Mouse (Mus musculus) right cerebral cortex, postnatal 25 days (tissue): ENCODE data around the gene Ttc3.
"Not testable (repeated sequence)": the region's sequence is repeated elsewhere in the genome, so short reads cannot be mapped to it uniquely, and the experiment has no call there.

Experiments
- DNase-seq: peaks from one replicate; pipeline ENCODE4 v3.0.0; 2022

Ttc3 gene

GRCm38 (mm10) chr16:94436801-94437200 is 66.4 kb downstream of the Ttc3 start:
- DNase-seq, result no peak

- no peak for DNase-seq
Measured at GRCm38 (mm10) chr16:94441361-94441760, 70.9 kb downstream of the Ttc3 start.

DNA sequence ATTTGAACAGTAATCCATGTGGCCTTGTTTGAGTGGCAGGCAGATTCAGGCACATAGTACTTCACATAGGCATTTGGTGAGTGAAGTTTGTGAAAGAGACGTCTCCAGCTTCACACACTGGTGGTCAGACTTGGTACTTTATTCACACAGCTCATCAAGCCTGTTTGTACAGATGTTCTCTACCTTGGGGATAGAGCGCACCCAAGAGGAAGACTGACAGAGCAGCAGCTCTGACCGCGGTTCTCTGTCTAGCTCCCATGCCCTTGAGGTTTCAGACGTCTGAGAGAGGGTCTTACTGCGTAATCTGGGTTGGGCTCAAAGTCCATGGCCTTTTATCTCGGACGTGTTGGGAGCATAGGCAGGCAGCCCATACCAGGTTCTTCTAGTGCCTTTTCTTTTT is 78.7 kb downstream of the Ttc3 start:
- DNase-seq, result no peak

DNA sequence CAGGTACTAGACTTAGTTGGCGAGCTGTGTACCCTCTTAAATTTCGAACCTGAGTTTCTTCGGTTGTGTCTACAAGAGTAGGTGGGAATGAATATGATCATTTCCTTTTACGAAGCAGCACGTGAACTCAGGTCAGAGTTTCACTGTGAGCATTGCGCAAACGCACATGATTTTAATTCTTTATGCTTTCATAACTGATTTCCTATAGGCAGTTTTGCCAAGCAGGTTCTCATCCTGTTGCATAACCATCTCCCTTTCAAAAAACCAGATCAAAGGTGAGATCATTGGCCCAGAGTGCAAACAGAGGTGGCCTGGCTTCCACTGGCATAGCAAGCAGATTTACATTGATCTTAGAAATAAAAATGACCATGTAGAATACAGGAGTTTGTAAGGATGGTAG is 79.2 kb downstream of the Ttc3 start:
- no peak for DNase-seq

DNA sequence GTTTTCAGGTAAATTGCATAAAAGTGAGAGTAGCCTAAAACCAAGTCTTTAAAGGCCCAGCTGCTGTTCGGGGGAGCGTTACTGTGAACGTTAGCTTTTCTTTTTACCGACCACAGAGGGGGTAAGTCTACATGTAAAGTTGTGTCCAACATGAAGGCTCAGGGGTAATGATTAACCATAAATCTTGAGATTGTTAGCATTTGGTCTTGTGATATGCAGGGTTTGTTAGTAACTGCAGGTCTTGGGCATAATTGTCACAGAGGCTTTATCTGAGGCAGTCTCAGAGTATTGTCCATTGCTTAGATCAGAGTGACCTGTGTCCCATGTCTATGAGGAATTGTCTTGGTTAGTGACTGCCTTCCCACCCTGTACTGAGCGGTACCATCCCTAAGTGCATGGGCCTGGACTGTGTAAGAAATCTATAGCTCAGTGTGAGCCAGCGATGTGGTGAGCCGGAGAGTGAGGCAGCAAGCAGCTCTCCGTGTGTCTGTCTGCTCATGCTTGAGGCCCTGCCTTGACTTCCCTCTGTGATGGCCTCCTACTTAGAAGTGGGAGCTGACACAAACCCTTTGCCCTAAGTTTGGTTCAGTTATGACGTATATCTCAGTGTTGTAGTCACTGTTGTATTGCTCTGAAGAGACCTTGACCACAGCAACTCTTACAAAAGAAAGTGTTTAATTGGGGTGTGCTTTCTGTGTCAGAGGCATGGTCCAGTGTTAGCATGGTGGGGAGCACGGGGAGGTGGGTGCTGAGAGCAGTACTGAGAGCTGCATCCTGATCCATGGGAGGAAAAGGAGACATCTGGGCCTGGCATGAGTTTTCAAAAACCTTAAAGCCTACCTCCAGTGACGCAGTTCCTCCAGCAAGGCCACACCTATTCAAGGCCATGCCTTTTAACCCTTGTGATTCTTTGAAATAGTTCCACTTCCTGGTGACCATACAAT is 81.4 kb downstream of the Ttc3 start:
- DNase-seq, result no peak

DNA sequence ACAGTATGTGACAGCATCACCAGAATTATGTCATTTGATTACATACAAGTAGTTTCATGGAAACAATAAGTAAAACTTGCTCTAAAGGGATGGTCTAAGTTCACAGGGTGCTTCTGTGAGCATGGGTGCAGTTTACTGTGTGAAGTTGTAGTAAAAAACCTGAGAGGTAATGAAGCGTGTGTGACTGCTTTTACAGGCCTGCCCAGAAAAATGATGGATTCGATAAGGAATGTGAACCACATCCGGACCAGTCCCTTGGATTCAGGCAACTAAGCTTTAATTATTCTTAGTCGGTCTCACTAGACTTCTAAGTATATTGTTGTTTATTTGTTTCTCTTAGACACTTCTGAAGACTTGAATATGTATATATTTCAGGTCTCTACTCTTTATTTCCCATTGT is 82.3 kb downstream of the Ttc3 start:
- no peak for DNase-seq

DNA sequence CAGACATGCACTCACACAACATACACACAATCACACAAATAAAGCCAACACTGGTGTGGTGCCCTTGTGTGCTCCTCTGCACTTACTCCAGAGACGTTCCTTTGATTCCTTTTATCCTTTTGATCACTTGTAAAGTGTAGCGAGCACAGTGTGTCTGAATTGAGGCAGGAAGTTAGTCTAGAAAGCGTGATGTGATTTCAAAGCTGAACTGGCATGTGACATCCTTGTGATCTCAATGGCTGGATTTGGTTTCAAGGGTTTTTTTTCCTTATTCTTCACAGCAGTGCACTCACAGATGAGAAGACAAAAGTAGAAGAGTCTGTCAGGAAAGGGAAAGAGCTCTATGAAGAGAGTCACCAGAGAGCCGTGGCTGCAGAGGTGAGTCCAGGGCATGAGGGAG is 83.7 kb downstream of the Ttc3 start:
- no peak for DNase-seq

GRCm38 (mm10) chr16:94464067-94464466 is 93.6 kb downstream of the Ttc3 start:
- DNase-seq, result no peak

DNA sequence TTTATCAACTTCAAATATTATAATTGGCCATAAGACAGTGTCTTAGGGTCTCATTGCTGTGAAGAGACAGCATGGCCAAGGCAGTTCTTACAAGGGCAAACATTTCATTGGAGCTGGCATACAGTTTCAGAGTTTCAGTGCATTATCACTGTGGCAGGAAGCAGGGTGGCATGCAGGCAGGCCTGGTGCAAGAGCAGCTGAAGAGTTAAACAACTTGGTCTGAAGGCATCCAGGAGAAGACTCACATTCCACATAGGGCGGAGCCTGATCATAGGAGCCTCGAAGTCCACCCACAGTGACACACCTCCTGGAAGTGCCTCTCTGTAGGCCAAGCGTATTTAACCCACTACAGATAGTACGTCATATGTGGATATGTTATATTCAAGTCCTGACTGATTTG is 95.5 kb downstream of the Ttc3 start:
- no peak for DNase-seq

- not testable (repeated sequence) for DNase-seq
Measured at GRCm38 (mm10) chr16:94466317-94466716, 95.9 kb downstream of the Ttc3 start.

GRCm38 (mm10) chr16:94467337-94468055 is 97.1 kb downstream of the Ttc3 start:
- no peak for DNase-seq

GRCm38 (mm10) chr16:94468391-94468790 is 98.0 kb downstream of the Ttc3 start:
- no peak for DNase-seq

- peak; percentile 81 for DNase-seq
Measured at GRCm38 (mm10) chr16:94472515-94472951, 102.1 kb downstream of the Ttc3 start.

- DNase-seq, result peak; percentile 43
Measured at GRCm38 (mm10) chr16:94473086-94473822, 102.8 kb downstream of the Ttc3 start.

GRCm38 (mm10) chr16:94484752-94485535 is 114.5 kb downstream of the Ttc3 start:
- no peak for DNase-seq

GRCm38 (mm10) chr16:94487341-94487740 is 116.9 kb downstream of the Ttc3 start:
- no peak for DNase-seq

DNA sequence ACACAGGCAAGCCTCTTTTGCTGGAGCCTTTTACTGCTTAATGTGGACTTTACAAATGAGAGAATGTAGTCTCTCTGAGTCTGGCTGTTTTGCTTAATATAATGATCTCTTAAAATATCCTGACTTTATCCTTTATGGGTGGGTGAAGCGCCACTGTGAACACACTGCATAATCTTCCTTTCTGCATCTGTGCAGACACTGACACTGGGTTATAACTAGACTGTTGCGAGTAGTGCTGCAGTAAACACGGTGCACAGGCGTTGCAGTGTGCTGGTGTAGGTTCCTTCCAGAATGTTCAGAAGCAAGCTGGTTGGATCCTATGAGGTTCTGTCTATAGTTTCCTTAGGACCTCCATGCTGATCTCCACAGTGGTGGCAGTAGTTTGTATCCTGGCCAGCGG is 118.9 kb downstream of the Ttc3 start:
- DNase-seq, result peak; percentile 22

GRCm38 (mm10) chr16:94497176-94497575 is 126.8 kb downstream of the Ttc3 start:
- DNase-seq, result not testable (repeated sequence)

DNA sequence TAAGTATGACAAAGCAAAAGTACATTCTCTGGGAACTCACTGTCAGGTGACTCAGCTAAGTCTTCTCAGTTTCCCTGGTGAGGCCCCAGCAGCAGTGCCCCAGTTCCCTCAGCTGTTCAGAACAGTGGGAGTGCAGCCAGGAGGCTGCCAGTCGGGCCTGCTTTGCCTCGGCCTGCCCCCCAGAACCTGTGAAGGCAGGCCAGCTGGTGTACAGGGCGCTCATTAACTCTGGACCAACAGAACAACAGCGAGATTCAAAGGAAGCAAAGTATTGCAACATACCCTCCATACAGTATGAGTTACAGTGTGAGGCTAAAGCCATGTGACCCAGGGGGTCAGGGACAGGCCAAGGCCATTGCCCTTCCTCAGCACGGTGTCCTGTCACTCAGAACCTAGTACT is 127.5 kb downstream of the Ttc3 start:
- peak; percentile 33 for DNase-seq

- DNase-seq, result no peak
Measured at GRCm38 (mm10) chr16:94504192-94504591, 133.8 kb downstream of the Ttc3 start.

- no peak for DNase-seq
Measured at GRCm38 (mm10) chr16:94507071-94507470, 136.7 kb downstream of the Ttc3 start.

- DNase-seq, result no peak
Measured at GRCm38 (mm10) chr16:94508769-94509168, 138.4 kb downstream of the Ttc3 start.
